Mouse (Mus musculus) spleen, postnatal 10 days (tissue): Measurements from ENCODE around the gene L3mbtl2.
"Not testable (repeated sequence)": the region's sequence is repeated elsewhere in the genome, so short reads cannot be mapped to it uniquely, and the experiment has no call there.

Source experiments
- DNase-seq, 2 experiments: peaks; one replicate each; pipeline ENCODE4 v3.0.0; 2021 to 2022; ENCODE audit warnings: low spot score in 2 of 2

L3mbtl2 gene

GRCm38 (mm10) chr15:81663697-81664561 is at the start of gene L3mbtl2:
Gene L3mbtl2 (plus strand): TSS chr15:81663889.
- peak; percentile 75 to 93 for DNase-seq

GRCm38 (mm10) chr15:81649516-81650455 is 13.9 kb upstream of the L3mbtl2 start:
- no peak for DNase-seq

DNA sequence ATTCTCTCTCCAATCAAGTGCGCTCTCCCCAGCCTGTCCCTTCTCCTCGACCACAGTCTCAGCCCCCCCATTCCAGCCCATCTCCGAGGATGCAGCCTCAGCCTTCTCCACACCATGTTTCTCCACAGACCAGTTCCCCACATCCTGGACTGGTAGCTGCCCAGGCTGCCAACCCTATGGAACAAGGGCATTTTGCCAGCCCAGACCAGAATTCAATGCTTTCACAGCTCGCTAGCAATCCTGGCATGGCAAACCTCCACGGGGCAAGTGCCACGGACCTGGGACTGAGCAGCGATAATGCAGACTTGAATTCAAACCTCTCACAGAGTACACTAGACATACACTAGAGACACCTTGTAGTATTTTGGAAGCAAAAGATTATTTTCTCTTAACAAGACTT is 13.1 kb upstream of the L3mbtl2 start:
- DNase-seq, result no peak

DNA sequence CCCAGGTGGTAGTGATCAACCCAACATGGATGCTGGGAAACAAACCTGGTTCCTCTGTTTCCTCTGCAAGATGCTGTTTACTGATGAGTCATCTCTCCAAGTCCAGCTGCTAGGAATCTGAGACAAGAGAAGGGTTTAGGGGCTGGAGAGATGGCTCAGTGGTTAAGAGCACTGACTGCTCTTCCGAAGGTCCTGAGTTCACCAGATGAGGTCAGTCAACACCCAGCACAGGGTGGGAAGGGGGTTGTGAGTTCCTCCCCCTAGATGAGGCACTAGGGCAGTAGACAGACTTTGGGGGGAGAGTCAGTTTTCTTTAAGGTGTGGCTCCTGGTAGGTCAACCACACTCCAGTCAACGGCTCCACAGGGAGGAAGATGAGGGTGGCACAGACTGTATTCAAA is 2.0 kb upstream of the L3mbtl2 start:
- DNase-seq, result no peak

- no peak for DNase-seq
Measured at GRCm38 (mm10) chr15:81663281-81663680, 408 bp upstream of the L3mbtl2 start.

DNA sequence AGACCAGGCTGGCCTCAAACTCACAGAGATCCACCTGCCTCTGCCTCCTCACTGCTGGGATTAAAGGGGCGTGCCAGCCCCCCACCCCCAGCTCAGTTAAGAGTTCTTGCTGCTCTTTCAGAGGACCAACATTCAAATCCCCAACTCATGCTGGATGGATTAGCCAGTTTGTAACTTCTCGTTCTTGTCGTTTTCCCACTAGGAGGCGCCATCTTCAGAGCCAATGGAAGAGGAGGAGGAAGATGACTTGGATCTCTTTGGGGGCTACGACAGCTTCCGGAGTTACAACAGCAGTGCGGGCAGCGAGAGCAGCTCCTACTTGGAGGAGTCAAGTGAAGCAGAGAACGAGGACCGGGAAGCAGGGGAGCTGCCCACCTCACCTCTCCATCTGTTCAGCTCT is 3.3 kb downstream of the L3mbtl2 start:
- peak in 1 of 2 experiments; percentile 35 for DNase-seq

GRCm38 (mm10) chr15:81670231-81670640 is 6.5 kb downstream of the L3mbtl2 start:
- DNase-seq, result peak in 1 of 2 experiments; percentile 58

GRCm38 (mm10) chr15:81676637-81677036 is 12.9 kb downstream of the L3mbtl2 start:
- DNase-seq, result no peak

GRCm38 (mm10) chr15:81680301-81680805 is 16.7 kb downstream of the L3mbtl2 start:
- no peak for DNase-seq

DNA sequence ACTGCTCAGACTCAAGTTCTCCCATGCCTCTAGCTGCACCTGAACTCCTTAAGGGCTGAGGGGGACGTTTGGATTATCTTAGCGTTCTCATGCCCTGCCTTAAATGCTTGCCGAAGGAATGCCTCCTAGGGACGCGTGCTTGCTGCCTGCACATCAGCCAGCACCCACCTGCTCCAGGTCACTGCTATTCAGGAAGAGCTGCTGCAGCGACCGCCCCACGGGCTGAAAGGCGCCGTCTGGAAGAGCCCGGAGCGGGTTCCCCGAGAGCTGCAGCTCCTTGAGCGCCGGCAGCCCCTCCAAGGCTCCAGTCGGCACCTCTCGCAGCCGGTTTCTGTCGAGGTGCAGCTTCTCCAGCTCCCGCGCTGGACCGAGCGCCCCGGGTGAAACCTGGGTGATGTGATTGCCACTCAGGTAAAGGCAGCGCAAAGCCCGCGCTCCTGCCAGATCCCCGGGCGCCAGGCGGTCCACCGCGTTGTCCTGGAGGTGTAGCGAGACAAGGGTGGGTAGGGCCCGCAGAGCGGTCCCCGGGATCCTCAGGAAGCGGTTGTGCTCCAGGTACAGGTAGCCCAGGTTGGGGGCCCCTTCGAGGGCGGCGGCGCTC is 29.8 kb downstream of the L3mbtl2 start:
- no peak for DNase-seq

DNA sequence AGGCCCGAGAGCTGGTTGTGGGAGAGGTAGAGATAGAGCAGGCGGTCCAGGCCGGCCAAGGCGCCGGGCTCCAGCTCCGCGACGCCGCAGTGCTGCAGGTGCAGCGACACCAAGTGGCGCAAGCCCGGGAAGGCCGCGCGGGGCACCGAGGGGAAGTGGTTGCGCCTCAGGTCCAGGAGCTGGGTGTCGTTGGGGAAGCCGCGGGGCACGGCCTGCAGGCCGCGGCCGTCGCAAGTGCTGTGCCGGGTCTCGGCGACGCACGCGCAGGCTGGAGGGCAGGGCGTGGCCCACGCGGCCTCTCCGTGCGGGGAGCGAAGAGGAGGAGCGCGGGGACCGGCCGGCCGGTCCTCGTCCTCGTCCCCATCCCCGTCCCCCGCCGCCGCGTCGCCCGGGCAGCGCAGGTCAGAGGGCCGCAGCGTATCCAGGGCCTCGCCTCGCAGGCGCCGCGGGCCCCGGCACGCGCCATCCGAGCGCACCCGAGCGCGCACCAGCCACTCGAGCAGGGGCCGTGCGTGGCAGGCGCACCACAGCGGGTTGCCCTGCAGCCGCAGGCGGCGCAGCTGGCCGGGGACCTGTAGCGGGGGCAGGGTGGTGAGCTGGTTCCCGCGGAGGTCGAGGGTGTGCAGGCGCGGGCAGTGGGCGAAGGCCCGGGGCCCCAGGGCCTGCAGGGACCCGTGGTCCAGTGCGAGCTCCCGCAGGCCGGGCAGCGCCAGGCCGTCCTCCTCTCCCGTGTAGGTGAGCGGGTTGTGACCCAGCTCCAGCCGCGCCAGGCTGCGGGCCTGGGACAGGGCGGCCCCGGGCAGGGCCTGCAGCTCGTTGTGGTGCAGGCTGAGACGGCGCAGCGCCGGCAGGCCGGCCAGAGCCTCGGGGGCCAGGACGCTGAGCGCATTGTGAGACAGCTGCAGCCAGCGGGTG is 30.5 kb downstream of the L3mbtl2 start:
- DNase-seq, result peak; percentile 73 to 86

DNA sequence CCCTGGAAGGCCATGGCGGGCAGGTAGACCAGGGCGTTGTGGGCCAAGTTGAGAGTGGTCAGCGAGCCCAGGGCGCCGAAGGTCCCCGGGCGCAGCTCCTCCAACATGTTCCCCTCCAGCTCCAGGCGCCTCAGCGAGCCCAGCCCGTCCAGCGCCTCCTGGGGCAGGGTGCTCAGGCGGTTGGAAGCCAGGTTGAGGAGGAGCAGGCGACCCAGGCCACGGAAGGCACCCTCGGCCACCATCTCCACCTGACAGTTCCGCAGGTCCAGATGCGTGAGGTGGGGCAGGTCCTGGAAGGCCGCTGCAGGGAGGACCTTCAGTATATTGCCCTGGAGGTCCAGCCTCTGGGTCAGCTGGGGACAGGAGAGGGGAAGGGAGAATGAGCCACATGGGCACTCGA is 31.2 kb downstream of the L3mbtl2 start:
- DNase-seq, result no peak

DNA sequence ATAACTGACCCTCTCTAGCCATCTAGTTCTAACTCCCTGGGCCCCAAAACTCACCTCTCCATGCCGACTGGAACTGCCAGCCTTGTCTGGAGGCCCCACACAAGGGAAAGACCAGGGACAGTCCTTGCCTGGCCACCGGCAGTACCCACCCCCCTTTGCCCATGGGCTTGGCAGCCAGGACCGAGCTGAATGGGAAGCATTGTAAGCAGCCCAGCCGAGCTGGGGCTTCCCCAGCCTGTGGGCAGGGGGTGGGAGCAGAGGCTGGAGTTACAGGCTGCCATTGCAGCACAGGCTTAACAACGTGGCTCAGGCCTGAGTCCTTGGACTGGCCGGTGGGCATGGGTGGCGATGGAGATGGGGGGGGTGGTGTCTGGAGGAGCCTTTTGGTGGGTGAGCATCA is 33.5 kb downstream of the L3mbtl2 start, which contains the start of gene Chadl:
TSS of gene Chadl (minus strand) at position 113 of the 400 bp plus-strand sequence.
- no peak for DNase-seq

- peak in 1 of 2 experiments; percentile 62 for DNase-seq
Measured at GRCm38 (mm10) chr15:81697847-81698246, 34.2 kb downstream of the L3mbtl2 start.

DNA sequence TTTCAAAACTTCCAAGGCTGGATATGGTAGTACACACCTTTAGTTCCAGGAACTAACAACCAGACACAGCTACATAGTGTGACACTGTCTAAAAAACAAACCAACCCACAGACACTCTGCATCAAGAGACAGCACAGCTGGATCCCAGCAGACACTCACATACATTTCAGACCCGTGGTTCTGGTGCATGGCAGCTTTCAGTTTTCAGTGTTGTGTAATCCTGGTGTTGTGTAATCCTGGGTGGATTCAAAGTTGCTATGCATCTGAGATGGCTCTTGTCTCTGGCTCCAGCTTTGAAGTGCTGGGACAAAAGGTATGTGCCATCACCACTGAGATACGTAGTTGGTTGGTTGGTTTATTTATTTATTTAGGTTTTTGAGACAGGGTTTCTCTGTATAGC is 34.8 kb downstream of the L3mbtl2 start:
- DNase-seq, result no peak

DNA sequence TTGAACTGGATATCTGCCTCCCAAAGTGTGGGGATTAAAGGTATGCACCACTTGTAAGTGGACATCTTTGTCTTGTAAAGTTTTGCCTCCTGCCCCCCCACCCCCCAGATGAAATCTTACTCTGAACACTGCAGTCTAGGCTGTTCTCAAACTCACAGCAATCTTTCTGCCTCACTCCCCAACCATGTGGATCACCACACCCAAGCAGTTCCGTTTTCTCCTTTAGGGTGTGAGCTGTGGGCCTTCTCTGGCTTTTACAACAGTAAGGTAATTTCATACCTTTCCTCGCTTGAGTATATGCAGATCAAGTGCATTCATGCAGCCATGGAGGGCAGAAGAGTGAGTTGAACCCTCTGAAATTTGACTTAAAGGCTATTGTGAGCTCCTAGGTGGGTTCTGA is 36.5 kb downstream of the L3mbtl2 start:
- no peak for DNase-seq

DNA sequence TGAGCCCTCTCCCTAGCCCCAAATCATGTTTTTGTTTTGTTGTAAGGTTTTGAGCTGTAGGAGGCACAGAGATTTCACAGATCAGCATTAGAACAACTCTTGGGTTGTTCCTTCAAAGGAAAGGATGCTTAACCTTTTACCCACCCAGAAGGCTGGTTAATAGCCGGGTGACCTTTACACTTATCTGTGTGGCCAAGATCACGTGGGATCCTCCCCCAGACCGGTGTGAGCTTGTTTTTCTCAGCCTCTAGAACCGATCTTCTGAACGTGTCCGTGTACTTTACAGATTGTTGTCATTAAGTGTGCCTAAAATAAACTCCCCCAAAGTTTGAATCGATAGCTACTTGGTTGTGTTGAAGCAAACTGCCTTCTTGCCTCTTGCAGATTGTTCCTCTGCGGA is 36.9 kb downstream of the L3mbtl2 start:
- DNase-seq, result no peak

GRCm38 (mm10) chr15:81701350-81701749 is 37.7 kb downstream of the L3mbtl2 start:
- not testable (repeated sequence) for DNase-seq

- no peak for DNase-seq
Measured at GRCm38 (mm10) chr15:81702306-81703093, 38.8 kb downstream of the L3mbtl2 start.

GRCm38 (mm10) chr15:81703094-81703489 is 39.4 kb downstream of the L3mbtl2 start:
- DNase-seq, result no peak
